Mouse (Mus musculus): ENCODE measurements around the gene E130114P18Rik. TPM values are rescaled to one million over a fixed set of nuclear protein-coding genes. Genes with fewer than 3 reads are reported as not detected.

The E130114P18Rik gene
- total RNA-seq, 2 experiments from 2014 or later: 0.26 to 0.27 TPM

DNA sequence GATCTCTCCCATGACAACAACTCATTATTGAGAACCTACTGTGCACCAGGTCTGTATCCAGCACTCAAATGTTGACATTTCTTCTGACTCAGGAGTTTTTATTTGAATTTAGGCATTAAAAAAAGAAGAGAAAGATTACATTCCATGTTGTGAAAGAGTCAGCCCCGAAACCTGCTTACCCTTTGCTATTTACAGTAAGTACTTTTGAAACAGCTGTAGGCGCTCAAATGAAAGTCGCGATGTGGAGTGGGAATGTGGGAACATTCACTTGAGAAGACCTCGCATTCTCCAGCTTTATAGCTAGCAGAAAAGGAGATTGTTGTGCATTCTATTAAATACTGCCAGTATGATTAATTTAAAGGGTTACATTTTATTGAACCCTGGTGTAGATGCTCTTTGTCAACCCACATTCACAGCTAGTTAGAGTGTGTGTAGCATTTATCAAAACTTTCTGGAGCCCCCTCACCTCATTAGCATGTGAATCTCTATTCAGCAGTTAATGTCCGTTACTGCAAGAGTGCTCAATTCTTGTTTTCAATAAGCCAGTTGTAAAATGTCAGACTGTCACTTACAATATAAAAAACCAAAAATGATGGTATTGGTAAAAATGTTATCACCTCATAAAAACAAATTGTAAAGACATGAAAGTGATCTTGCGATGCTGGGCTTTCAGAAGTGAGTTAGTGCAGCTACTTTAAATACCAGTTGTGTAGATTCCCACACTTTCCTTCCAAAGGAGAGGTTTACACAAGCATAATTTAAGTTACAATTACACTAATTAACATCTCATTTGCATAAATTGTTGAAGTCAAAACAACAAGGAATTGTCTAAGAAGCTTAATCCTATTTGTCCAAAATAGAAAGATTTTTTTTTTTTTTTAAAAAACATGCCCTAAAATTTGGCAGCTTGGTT lies 28.3 kb upstream of the E130114P18Rik start:
- no peak for DNase-seq (ENCODE audit: low spot score in 2 of 2)

DNA sequence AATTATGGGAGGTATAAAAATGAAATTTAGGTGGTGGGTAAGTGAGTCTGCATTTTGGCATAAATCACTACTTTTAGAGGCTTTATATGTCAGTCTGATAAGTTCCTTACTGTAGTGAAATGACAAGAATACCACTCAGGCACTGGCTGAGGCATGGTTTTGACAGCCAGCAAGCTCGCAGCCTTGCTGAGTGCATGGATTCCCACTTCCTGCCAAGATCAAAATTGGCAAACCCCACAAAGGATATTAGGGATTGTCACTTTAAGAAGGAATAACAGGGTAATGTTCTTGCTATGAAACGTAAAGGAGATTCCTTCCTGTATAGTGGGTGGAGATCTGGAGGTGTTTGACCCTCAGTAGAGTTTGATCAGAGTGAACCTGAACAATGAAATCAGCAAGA lies 27.4 kb upstream of the E130114P18Rik start:
- DNase-seq (ENCODE audit: low spot score in 2 of 2): no peak

DNA sequence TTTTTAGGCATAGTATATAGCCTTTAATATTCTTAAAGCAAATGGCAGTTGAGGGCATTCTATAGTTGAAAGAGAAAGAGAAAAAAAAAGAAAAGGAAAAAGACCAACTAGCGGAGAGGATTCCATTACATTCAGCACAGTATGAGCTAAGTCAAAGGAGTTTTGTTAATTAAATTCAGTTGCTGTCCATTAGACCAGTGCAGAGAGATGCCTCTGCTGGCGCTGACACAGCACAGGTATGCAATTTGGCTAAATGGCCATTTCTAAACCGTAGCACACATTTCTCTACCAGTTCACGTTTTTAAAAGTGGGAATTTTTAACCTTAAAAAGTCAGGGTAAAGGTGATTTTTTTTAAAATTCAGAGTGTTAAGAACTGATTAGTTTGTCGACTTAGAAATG lies 26.8 kb upstream of the E130114P18Rik start:
- DNase-seq (ENCODE audit: low spot score in 2 of 2): no peak

DNA sequence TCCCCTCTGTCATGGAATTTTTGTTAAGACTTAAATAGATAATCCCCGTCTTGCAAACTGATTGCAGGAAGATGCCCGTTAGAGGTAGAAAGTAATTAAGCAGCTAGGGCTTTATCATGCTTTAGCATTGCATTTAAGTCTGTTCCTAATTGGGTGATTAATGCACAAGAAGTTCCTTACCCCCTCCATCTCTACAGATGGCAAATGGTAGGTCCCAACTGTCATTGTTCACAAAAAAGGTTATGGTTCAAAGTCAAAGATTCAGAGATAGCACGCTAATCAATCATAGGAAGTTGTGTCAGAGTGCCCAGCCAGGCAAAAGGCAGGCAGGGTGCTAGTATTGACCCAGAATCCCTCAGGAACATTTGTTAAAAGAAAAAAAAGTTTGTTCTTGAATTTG lies 25.9 kb upstream of the E130114P18Rik start:
- no peak for DNase-seq (ENCODE audit: low spot score in 2 of 2)

DNA sequence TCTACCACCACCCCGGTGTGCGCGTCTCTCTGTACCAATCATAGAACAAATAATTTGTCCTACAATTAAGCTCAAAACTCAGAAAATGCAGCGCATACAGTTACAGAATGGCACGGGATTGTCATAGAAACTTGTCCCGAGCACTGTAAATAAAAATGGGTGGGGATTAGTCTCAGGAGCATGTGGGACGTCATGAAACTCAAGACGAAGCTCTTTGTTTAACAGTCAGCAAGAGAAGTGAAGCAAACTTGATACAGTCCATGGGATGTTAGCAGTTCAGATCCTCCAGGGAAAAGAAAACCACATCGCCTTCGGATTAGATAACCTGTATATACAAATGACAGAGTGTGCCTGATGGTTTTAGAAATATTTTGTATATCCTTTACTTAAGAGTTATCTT lies 18.6 kb upstream of the E130114P18Rik start:
- DNase-seq (ENCODE audit: low spot score in 2 of 2): no peak

DNA sequence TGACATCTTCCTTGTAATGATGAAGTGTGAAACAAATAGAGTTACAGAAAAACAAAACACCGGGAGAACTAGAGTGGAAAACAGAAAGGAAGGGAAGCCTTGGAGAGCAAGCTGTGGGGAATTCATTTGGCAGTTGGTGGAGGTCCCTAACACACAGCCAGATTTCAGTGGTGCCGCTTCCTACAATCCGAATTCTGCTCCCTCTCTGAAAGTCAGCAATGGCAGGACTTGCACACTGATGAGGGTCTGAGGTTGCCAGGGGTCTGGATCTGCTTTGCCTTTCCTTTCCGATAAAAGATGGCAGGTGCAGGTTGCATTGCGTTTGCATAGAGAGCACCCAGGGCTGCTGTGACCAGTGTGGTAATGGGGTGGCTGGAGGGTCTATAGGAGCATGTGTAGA lies 18.1 kb upstream of the E130114P18Rik start:
- no peak for DNase-seq (ENCODE audit: low spot score in 2 of 2)

DNA sequence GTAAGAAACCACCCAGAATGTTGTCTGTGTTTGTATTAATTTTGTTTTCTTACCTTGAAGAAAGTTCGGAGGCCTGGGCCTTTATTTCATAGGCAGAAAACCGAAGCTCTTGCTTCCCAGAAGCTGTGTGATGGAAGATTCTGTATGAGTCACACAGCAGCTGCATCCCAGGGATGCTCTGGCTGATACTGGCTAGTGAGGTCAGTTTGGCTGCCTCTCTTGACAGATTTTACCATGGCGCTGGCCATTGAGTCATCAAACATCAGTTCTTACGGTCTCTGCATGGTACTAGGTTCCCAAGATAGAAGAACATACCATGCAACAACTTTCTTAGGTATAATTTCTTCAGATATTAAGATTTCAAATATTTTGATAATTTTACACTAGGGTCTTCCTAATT lies 17.0 kb upstream of the E130114P18Rik start:
- DNase-seq (ENCODE audit: low spot score in 2 of 2): no peak

DNA sequence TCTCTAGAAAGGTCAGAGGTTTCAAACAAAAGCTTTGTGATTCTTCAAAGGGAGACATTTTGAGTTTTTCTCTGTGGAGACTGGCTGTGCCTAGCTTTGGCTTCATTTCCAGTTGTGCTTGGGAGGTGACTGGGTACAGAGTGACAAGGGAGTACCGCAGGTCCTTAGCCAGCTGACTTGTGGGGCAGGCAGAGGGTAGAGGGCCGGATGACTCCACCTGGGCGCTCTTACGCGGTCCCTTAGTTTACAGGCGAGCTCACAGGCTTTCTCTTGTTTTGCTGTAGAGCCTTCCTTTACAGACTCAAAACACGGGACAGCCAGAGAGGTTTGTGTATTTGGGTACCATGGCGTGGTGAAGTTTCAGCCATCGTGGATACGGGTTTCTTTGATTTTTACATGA lies 16.1 kb upstream of the E130114P18Rik start:
- no peak for DNase-seq (ENCODE audit: low spot score in 2 of 2)

DNA sequence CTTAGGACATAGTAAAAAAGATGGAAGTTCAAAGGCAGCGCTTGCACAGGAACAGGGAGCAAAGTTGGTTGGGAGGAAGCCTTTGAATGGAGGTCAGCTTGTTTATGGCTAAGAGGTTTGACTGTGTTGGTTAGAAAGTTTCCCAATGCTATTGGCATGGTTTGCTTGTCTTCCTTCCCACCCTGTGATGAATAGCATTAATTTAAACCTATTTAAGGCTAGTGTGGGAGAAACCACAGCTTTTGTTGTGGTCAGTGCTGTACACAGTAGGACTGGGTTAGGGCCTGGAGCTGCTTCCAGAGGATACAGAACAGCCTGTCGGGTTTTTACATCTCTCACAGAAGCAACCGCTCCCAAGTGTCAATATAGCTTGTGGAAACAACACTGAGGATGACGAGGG lies 10.7 kb upstream of the E130114P18Rik start:
- DNase-seq (ENCODE audit: low spot score in 2 of 2): no peak

DNA sequence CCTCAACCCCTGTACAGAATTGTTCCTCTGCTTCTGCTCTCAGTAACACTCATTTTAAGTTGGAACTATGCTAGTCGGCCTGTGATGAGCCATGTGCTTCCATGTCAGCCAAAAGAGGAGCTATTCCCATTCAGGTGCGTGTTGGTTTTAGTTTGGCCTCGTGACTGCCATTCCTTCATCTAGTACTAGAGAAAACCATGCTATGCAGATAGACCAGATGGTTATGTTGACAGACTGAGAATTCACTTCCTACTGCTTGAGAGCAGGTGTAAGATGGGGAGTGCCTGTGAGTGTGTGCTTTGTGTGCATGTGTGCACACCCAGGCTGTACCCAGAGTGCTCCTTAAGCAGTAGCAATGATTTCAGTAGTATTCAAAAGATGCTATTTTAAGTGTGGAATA lies 9.6 kb upstream of the E130114P18Rik start:
- DNase-seq (ENCODE audit: low spot score in 2 of 2): no peak

DNA sequence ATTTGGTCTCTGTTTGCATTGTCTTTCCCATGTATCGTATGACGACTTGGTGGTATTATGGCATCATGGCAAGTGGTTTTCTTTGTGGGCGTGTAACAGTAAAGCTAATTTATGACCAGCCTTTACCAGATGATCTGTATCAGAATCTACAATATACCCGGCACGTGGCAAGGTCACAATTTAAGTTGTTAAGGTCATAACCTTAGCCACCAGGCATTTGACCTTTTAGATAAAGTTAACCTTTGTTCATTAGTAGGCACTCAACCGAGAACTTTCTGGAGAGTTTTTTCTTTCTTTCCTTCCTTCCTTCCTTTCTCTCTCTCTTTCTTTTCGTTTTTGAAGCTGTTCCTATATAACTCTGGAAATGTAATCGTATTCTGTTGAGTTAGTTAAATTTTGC lies 8.7 kb upstream of the E130114P18Rik start:
- DNase-seq (ENCODE audit: low spot score in 2 of 2): no peak

DNA sequence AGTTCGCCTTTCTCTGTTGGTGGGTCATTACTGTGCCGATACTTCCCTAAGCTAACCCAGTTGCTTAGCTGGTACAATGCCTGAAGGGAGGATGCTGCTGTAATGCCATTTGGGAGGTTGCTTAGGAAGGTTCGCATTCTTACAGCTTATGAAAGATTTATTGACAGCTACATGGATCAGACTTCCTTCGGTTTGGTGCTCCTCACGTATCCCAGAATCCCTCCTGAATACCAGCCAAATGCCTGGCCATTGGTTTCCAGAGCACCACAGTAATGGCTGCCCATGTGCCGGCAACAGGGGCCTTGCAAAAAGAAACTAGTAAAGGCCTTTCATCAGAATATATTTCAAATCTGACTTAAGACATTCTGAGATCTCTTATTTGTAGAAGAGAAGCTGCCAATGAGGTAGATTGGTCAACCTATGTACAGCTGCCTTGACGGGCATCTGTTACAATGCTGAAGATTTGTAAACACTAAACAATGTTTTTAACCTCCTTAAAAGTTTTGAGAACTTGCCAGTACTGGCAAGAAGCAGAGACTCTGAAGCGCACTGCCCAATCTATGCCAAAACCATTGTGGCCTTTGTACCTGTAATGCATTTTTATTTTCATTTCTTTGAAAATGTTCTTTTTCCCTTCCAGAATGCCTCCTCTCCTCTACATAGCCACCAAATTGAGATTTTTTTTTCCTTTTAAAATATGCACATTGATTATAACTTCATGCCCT lies 7.8 kb upstream of the E130114P18Rik start:
- no peak for DNase-seq (ENCODE audit: low spot score in 2 of 2)

DNA sequence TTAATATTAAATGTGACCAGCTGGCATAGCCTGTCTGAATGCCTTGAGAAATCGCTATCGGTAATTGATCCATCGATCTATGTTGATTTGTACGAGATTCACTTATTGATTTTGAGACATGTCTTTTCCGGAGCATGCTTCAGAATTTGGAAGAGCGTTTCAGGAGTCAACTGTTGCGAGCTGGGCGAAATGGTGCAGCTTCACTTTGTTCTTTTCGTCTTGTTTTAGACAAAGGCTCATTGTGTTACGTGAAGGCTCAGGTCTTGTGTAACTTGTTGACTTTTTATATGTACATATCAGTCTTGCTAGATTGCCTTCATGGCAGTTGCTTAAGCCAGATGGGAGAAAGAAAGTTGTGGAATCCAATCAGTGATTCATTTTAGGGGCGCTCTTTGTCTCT lies 6.4 kb upstream of the E130114P18Rik start:
- no peak for DNase-seq (ENCODE audit: low spot score in 2 of 2)

DNA sequence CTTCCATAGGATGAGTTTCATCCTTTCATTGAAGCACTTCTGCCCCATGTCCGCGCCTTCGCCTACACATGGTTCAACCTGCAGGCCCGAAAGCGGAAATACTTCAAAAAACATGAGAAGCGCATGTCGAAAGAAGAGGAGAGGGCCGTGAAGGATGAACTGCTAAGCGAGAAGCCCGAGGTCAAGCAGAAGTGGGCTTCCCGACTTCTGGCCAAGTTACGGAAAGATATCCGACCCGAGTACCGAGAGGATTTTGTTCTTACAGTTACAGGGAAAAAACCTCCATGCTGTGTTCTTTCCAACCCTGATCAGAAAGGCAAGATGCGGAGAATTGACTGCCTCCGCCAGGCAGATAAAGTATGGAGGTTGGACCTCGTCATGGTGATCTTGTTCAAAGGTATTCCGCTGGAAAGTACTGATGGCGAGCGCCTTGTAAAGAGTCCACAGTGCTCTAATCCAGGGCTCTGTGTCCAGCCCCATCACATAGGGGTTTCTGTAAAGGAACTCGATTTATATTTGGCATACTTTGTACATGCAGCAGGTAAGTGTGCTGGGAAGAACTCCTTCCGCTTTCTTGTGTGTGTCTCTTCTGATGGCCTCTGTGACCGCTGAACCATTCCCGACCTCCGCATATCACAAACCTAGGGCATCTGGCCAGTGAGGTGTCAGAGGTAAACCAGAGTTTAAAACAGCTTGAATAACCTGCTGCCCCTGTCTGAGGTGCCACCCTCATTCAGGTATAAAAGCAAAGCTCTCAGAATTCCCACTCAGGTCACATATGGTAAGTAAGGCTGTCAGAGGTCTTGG lies 5.4 kb upstream of the E130114P18Rik start:
- DNase-seq (ENCODE audit: low spot score in 2 of 2): no peak

DNA sequence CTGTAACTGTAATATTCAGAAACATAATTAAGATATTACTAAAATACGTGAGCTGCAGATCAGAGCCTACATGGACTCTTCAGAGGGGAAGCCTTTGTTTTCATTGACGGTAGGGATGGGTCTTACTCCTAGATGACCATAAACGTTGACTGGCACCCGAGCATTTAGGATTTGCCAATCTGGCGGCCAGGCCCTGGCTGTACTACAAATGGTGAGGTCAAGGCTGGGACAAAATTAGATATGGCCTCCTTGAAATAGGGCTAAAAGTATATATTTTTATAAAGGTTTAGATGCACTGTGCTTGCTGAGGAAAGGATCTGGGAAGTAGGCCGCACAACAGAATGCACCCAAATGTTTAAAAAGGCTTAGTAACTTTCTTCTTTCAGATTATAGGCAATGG lies 4.6 kb upstream of the E130114P18Rik start:
- DNase-seq (ENCODE audit: low spot score in 2 of 2): no peak

DNA sequence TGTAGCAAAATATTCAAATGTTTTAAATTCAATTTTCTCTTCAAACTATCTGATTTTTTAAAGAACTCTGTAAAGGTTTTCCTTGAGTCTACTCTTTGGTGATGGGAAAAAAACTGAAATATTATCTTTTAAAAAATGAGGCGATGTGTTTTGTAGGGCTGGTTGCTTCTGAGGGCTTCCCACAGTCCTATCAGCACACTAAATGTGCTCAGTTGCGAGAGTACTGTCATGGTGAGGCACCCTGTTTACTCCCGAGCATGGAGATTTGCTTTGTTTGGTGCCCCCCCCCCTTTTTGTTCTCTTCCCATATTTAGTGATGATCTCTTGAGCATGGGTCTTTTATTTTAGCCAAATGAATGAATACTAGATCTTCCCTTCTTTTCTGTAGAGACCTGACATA lies 4.2 kb upstream of the E130114P18Rik start:
- DNase-seq (ENCODE audit: low spot score in 2 of 2): no peak

DNA sequence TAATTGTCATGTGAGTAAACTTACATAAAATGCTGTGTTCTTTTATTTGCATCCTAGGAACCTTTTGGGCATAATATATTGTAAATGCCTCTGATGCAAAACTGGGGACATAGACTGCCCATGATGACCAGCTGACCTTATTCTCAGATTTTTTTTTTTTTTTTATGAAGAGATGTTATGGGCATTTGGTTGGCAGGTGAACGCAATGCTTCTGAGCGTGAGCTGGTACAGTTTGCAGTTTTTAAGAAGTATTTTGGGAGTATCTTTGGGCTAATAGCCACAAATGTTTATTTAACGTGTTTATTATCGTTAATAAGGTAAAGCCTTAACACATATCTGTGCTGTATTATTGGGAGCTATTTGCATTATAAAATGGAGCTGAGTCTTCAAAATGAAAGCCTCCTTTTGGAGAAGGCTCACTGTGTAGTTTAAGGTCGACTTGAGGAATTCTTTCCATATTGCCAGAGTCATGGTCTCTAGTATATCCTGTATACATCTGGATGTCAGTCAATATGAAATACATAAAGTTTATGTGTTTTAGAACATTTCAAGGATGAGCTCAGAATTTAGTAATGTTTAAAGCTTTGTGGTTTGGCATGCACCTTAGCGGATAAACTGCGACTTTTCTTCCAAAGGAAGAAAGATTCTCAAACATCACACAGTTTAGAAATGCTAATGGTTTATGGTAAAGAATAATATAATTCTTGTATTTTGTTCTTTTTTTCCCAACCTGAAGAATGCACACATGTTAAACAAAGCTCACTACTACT lies 3.0 kb upstream of the E130114P18Rik start:
- DNase-seq (ENCODE audit: low spot score in 2 of 2): no peak

DNA sequence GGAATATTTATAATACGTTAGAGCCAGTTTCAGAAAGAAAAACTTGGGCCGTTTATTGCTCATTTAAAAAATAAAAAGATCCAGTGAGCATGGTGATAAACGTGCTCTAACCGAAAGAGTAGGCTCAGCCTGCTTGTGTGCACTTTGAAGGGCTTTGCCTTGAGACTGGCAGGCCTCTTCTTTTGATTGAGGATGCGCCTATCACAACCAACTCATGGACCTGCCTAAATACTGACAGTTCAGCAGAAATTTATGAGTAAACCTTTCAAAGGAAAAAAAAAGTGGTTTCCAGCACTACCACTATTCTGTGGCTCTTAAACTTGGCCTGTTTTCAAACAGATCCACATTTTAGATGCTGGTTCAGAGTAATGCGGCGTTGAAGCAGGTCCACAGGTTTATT lies 2.1 kb upstream of the E130114P18Rik start:
- peak in 1 of 2 experiments; percentile 31 for DNase-seq (ENCODE audit: low spot score in 2 of 2)

DNA sequence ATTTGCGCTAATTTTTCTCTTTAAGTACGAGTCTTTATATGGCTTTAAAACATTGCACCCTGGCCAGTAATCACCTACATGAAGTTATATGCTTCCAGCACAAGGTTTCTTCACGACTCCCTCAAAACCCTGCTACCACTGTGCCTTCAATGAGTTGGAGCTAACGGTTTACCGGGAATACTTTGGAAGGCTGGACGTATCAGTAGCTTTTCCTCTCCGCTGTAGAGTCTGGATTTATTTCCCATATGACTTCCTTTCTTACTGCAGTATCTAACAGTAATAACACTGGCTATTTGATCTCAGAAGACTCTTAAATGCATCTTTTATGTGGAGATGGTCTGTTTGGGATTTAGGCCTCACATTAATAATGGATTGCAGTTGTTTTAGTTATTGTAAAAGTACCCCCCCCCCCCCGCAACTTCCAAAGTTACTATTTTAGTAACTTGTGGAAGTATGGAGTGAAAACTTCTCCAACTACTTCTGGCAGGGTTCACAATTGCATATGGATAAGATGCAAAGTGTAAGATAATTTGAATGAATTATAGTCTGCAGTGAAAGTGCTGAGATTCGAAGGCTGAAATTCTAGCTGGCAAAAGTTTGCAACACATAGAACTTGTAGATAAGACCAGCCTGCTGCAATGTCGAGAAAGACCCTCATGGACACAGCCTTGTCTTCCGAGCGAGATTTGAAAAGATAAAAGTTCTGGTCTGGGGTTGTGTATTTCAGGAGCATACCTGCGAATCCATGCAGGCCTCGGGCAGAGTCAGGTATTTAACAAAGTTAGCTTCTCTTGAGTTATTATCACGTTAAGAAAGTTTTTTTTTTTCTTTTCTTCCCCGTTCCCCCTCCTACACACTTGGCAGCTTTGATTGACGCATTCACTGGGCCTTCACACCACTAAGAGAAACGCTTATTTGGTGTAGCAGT lies 1.4 kb upstream of the E130114P18Rik start:
- no peak for DNase-seq (ENCODE audit: low spot score in 2 of 2)
